Mouse (Mus musculus): ENCODE data around the gene Sec14l3.

DNA sequence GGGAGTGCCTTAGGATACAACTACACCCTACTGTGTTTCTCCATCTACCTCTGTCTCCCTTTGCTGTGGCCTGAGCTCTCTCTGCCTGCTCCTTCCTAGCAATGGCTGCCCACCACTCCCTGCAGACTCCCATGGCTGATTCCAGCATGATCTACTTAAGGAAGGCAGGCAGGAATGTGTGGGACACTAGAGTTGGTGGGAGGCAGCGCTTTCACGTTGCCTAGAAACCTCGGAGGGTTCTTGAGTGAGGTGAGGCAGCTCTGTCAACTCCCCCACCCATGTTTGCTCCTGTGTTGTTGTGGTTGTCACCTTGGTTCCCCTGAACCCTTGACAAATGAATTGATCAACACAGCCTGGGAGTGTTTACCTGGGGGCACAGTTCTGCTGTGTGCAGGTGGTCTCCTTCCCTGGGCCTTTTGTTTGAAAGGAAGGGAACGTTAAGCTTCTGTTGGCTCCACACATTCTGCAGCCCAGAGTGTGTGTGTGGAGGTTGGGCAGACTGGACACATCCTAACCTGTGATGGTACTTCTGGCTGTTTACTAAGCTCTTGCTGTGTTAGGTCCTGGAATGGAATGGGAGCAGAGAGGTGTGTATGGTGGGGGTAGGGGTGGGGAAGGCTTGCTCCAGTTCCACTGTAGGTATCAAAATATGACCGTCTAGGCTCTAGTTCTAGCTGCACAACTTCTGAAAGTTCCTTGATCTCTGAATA is 3.6 kb upstream of the Sec14l3 start:
- TF ChIP-seq CTCF (IDR thresholded peaks at IDR 0.05; ENCODE audit: borderline replicate concordance, extremely low read depth, insufficient read depth, insufficient read length) (no peak), POLR2A (IDR thresholded peaks at IDR 0.05; ENCODE audit: borderline replicate concordance, extremely low read depth, insufficient read depth, insufficient read length, poor library complexity, severe bottlenecking) (no peak)
